16 mouse cellular contexts compared by ENCODE assay signal in genomic region chr16:34248256-34248655, GRCm38 (mm10).
A peak's percentile ranks its signal among the peaks of the same experiment; 100 is the strongest.
DNase-seq lines count a peak whose midpoint lies in the region; ATAC-seq and TF ChIP-seq lines count a peak whose summit lies in the region.
"Had no signal": no experiment of that assay in that cellular context is flagged by ENCODE, and none has a peak within 500 bp of the region (broad histone marks: within the 10 kb centered on the region; RNA-seq: fewer than 3 reads in every experiment).

No protein-coding gene starts in this region.

- H3K9me3 ChIP-seq in hindbrain, embryonic 10.5 days, result no peaks in the 10 kb centered on the region
- no peaks in the 10 kb centered on the region for H3K9me3 ChIP-seq in hindbrain, embryonic 16.5 days (ENCODE audit: control insufficient read depth, low read length)
- H3K9me3 ChIP-seq in embryonic facial prominence, embryonic 14.5 days (ENCODE audit: control insufficient read depth, low read length), result no peaks in the 10 kb centered on the region
- H3K9me3 ChIP-seq: limb, embryonic 13.5 days; stomach, embryonic 15.5 days had no signal

- TF ChIP-seq POLR2A in thymus, adult 2 months (IDR thresholded peaks at IDR 0.05; ENCODE audit: control insufficient read depth, extremely low read depth, insufficient read depth, low read length, poor library complexity), result no peak

- no peaks in the 10 kb centered on the region for H3K27me3 ChIP-seq in hindbrain, embryonic 10.5 days (ENCODE audit: insufficient read depth, poor library complexity, severe bottlenecking)
- H3K27me3 ChIP-seq in hindbrain, embryonic 16.5 days (replicated peaks; ENCODE audit: control insufficient read depth, insufficient read depth, low read length), result no peaks in the 10 kb centered on the region
- no peaks in the 10 kb centered on the region for H3K27me3 ChIP-seq in thymus, adult 2 months (ENCODE audit: control insufficient read depth, insufficient read depth, low read length)
- H3K27me3 ChIP-seq in embryonic facial prominence, embryonic 14.5 days (replicated peaks; ENCODE audit: control insufficient read depth, insufficient read depth, low read length), result no peaks in the 10 kb centered on the region
- H3K27me3 ChIP-seq: limb, embryonic 13.5 days; stomach, embryonic 15.5 days had no signal

- peaks cover 53% of the 10 kb centered on the region for H3K36me3 ChIP-seq in hindbrain, embryonic 10.5 days
- H3K36me3 ChIP-seq in hindbrain, embryonic 16.5 days (ENCODE audit: control insufficient read depth, insufficient read depth, low read length), result 0 out of 2 replicates have a peak, but pooled peaks cover 3% of the 10 kb centered on the region
- no peaks in the 10 kb centered on the region for H3K36me3 ChIP-seq in thymus, adult 2 months (ENCODE audit: control insufficient read depth, insufficient read depth, low read length)
- H3K36me3 ChIP-seq in embryonic facial prominence, embryonic 14.5 days (ENCODE audit: control insufficient read depth, insufficient read depth, low read length), result peaks cover 4% of the 10 kb centered on the region; the same call in 1 of the 2 replicates

- peak overlapping the region; percentile 35; the same call in 1 of the 2 replicates for H3K27ac ChIP-seq in hindbrain, embryonic 10.5 days
- H3K27ac ChIP-seq in hindbrain, embryonic 16.5 days (ENCODE audit: low read depth, low read length), result no peak overlapping the region
- no peak overlapping the region for H3K27ac ChIP-seq in thymus, adult 2 months (ENCODE audit: control insufficient read depth, insufficient read depth, low read length)
- H3K27ac ChIP-seq in embryonic facial prominence, embryonic 14.5 days (replicated peaks; ENCODE audit: low read depth, low read length), result no peak overlapping the region; the same call in 1 of the 2 replicates
- H3K27ac ChIP-seq: limb, embryonic 13.5 days; stomach, embryonic 15.5 days had no signal

- no peak for DNase-seq in hindbrain, embryonic 10.5 days (ENCODE audit: low spot score)
- peak; percentile 3 for DNase-seq in thymus, adult 2 months
- no peak for DNase-seq in thymus, postnatal 4 days
- DNase-seq in embryonic facial prominence, embryonic 14.5 days (ENCODE audit: low spot score), result peak; percentile 37
- DNase-seq in gastrocnemius, postnatal 4 days (ENCODE audit: low spot score in 2 of 2), result no peak
- DNase-seq in adrenal gland, adult 8-10 months, result no peak
- DNase-seq: cerebellum, adult 18-20 months; embryo, embryonic 11 days; gastrocnemius, postnatal 36 days; kidney, adult 11 months; kidney, postnatal 36 days; layer of hippocampus, postnatal 36 days; lung, adult 2 months had no signal

- no peak overlapping the region for H3K9ac ChIP-seq in hindbrain, embryonic 16.5 days (ENCODE audit: low read depth, low read length)
- no peak overlapping the region for H3K9ac ChIP-seq in embryonic facial prominence, embryonic 14.5 days (ENCODE audit: low read depth, low read length)
- H3K9ac ChIP-seq: limb, embryonic 13.5 days; stomach, embryonic 15.5 days had no signal

- no peak for ATAC-seq in hindbrain, embryonic 16.5 days
- ATAC-seq in embryonic facial prominence, embryonic 14.5 days (ENCODE audit: low read depth), result peak; percentile 44; the same call in 1 of the 2 replicates

- no peak for TF ChIP-seq CTCF in thymus, adult 2 months (IDR thresholded peaks at IDR 0.05; ENCODE audit: borderline replicate concordance, control insufficient read depth, extremely low read depth, insufficient read depth, low read length, poor library complexity)

- WGBS in hindbrain, embryonic 10.5 days, result 44% methylated on average over 4 of the region's 4 CpGs
- 40% methylated on average over 4 of the region's 4 CpGs for WGBS in hindbrain, embryonic 16.5 days
- WGBS in thymus, adult 2 months, result 7% methylated on average over 4 of the region's 4 CpGs
- 54% methylated on average over 4 of the region's 4 CpGs for WGBS in embryonic facial prominence, embryonic 14.5 days

- no peak overlapping the region for H3K4me3 ChIP-seq in hindbrain, embryonic 10.5 days
- no peak overlapping the region for H3K4me3 ChIP-seq in hindbrain, embryonic 16.5 days (ENCODE audit: low read length)
- no peak overlapping the region for H3K4me3 ChIP-seq in thymus, adult 2 months (ENCODE audit: control insufficient read depth, insufficient read depth, low read length)
- H3K4me3 ChIP-seq in embryonic facial prominence, embryonic 14.5 days (ENCODE audit: low read depth, low read length), result no peak overlapping the region
- H3K4me3 ChIP-seq: limb, embryonic 13.5 days; stomach, embryonic 15.5 days had no signal

- H3K4me2 ChIP-seq in hindbrain, embryonic 16.5 days (ENCODE audit: low read length), result no peak overlapping the region
- no peak overlapping the region for H3K4me2 ChIP-seq in embryonic facial prominence, embryonic 14.5 days (ENCODE audit: low read depth, low read length)
- H3K4me2 ChIP-seq: limb, embryonic 13.5 days; stomach, embryonic 15.5 days had no signal

- peaks cover 11% of the 10 kb centered on the region for H3K4me1 ChIP-seq in hindbrain, embryonic 10.5 days (replicated peaks)
- H3K4me1 ChIP-seq in hindbrain, embryonic 16.5 days (ENCODE audit: control insufficient read depth, insufficient read depth, low read depth, low read length), result no peaks in the 10 kb centered on the region
- H3K4me1 ChIP-seq in thymus, adult 2 months (replicated peaks; ENCODE audit: control insufficient read depth, insufficient read depth, low read length), result peaks cover 3% of the 10 kb centered on the region; the same call in 1 of the 2 replicates
- H3K4me1 ChIP-seq in embryonic facial prominence, embryonic 14.5 days (ENCODE audit: control insufficient read depth, insufficient read depth, low read length), result no peaks in the 10 kb centered on the region
- H3K4me1 ChIP-seq: limb, embryonic 13.5 days; stomach, embryonic 15.5 days had no signal

Comparison
In these comparisons a context has a peak if more than half of its experiments do, and no peak if none do; other contexts are left out.
1. DNase-seq: peak in thymus, adult 2 months (single experiment) and embryonic facial prominence, embryonic 14.5 days (single experiment); none in hindbrain, embryonic 10.5 days (single experiment), thymus, postnatal 4 days (single experiment), gastrocnemius, postnatal 4 days (0 of 2) and adrenal gland, adult 8-10 months (single experiment).